Mouse (Mus musculus) ovary, postnatal 14 days (tissue): ENCODE measurements at regions not wholly inside any gene's neighbourhood (a gene's known extent, or its start where the extent isn't known, plus 50 kb on each side); places are given as distances from the start of the nearest gene placed in this dataset.
A peak's percentile ranks its signal among the peaks of the same experiment; 100 is the strongest.

Source experiments
- DNase-seq: peaks from one replicate; pipeline ENCODE4 v3.0.0; 2022; ENCODE audit warnings: low spot score

DNA sequence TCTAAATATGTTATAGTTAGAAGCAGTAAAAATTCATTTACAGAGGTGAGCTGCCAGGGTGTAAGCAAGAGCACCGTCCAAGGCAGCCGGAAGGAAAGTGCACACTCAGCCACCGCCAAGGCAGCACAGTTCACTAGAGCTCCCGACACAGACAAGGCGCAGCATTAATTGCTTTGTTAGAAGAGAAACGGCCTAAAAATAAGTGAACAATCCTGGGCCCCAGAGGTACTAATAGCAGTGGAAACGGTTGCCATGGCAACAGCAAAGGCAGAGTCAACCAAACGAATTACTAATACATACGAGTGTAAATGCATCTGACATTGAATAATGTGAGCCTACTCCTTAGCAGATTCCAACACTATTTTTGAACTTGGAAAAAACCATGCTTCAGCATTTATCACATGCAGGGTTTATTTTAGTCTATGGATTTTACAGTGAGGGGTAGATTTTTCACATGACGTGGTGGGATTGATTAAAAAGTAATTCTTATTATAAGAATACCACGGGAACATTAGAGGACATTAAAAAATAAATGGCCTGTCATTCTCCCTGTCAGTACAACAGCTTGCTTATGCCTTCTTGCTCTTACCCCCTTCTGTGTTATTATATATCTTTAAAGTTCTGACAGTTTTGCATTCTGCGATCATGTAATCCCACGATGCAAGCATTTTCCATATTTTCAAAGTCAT lies 62.5 kb downstream of the Cavin4 start:
- no peak for DNase-seq

DNA sequence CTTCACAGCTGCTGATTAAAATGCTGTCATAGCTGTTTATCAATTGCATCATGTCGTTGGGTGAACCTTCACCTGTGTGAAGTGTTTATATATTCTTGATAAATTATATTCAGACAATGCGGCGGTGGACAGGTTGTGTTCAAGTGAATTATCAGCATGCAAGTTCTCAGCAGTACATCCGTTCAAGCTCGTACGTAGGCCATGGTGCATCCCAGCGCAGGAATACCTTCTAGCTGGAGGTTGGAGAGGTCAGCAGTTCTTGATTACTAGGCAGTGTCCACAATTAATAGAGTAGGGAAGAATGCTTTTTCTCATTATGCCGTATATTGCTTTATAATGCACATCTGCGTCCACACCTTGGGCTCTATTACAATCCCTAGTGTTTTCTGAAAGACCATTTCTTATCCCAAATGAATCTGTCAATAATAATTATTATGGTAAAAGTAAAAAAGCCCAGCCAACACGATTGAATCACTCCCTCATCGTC lies 63.1 kb downstream of the Cavin4 start:
- no peak for DNase-seq

DNA sequence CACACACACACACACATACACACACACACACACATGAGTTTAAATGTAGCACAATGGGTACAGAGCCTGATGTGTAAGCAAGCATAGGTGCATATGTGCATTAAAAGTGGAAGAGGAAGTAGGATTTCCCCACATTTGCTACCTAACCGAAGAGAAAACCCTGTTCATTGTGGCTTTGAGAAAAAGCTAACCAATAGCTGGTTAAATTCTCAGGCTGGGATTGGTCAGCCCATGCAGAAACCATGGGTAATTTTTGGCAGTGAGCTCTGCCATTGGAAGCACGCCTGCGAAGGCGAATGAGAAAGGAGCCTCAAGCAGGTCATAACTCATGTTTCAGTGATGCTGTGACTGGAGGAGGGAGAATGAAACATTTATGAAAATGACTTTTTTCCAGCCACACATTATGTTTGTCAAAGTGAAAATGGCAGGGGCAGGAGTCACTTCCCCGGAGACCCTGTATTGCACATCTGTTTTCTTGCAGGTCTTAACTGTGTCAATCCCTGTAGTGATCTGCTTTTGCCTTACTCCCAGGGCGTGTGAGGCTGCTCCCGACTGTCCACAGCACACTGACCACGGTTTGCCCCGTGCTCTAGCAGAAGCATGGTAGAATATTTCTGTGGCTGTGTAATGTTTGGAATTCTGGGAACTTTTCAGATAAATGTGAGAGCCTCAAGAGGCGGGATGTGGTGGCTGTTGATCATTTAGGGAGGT lies 71.7 kb downstream of the Cavin4 start:
- DNase-seq = peak; percentile 4

DNA sequence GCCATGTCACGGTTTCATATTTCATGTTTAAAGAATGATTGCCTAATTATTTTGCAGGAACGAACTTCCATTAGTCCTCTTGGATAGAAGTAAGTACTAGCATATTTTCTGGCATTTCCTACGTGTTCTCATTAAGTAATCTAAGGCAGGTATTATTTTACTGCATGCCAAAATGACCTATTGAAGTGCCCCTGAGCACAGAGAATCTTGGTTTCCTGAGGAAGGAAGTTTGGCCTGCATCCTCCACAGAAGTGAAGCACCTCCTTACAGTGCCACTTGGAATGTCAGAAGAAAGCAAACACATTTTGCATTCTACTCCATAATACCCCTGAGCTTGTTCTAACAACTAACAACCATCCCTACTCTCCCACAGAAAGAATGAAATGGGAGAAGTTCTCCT lies 82.9 kb downstream of the Cavin4 start:
- DNase-seq = no peak

DNA sequence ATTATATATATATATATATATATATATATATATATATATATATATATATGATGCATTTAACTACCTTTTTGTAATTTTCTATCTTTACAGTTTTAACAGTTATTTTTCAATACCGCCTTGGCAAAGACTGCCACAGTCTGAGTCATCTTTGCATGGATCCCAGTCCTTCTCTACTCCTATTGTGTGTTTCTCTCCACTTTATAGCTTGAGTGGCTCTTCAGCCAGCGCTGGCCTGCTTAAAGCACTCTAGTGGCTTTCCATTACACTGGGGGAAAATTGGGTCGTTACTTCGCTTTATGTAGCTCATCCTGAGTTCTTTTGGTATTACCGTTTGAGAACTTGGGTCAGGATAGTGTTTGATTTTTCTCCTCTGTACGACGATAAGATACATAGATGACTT lies 86.3 kb downstream of the Cavin4 start:
- no peak for DNase-seq

DNA sequence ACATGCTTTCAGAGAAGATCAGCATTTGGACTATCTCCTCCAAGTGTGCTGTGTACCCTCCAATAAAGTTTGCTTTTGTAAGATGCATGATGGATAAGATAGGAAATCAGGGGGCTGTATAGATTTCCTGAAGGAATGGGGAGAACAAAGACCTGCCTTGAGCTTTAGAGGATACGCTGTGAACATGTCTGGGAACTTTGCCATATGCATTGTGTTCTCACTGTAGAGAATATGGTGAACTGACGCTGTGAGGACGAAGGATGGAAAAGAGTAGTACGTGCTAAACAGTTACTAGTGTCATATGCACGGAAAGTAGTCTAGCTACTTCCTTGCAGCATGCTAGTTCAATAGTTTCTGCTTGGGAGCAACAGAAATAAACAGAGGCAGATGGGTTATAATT lies 86.8 kb downstream of the Cavin4 start:
- no peak for DNase-seq

DNA sequence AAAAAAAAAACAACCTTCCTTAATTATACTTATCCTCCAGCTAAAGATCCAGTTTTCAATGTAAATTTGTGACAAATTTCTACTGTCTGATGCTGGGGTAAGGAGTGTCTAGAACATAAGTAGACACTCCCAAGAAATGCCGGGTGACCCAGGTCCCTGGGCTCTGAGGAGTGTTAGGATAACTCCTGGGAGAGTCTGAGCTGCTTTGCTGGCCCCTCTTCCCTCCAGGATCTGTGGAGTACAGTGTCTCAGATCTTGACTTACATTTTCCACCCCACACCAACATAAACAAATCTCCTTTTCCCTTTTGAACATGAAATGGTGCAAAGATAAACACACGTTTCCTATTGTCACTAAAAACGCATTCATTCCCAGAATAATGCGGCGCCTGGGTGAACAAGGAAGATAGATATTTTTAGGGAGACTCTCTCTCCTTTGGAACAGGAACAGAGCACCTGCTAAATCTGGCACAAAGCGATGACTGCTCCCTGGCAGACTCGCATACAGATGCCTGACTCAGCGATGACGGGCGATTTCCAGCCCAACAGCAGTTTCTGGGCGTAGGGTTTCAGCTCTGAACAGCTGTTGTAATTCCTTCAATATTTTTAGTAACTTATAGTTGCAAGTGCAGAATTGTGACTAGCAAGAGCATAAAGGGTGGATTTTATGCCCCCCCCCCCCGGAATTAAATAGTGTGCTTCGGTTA lies 91.3 kb downstream of the Cavin4 start:
- peak; percentile 15 for DNase-seq

DNA sequence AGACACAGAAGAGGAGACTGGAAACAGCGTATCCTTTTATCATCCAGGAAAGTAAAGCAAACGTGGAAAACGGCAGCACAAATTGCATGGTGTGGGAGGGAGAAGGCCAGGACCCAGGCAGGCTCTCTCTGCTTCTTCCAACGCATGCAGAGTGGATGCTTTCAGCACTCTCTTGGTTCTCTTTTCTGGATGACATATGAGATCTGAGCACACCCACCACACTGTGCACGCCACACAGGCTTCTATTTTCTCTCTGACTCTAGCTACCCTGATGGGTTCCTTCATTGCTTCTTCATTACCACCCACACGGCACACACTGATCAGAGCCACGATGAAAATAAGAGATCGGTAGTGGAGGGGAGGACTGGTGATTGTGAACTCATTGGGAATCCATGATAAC lies 97.3 kb downstream of the Cavin4 start:
- no peak for DNase-seq

DNA sequence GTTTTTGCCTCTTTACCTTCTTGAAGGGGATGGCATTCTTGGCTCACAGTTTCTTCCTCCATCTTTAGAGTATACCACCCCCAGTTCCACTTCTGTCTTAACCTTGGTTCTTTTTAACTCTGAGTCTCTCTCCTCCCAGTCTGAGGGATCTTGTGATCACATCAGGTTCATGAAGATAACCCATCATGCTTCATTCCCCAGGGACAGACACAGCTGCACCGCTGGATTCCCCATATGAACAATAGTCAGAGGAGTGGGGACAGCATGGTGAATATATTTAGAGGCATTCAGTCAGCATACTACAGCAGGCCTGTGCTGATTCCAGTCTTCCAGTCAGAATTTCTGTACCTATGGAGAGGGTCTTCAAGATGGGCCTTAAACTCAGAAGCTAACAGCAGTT lies 103.1 kb downstream of the Cavin4 start:
- no peak for DNase-seq

DNA sequence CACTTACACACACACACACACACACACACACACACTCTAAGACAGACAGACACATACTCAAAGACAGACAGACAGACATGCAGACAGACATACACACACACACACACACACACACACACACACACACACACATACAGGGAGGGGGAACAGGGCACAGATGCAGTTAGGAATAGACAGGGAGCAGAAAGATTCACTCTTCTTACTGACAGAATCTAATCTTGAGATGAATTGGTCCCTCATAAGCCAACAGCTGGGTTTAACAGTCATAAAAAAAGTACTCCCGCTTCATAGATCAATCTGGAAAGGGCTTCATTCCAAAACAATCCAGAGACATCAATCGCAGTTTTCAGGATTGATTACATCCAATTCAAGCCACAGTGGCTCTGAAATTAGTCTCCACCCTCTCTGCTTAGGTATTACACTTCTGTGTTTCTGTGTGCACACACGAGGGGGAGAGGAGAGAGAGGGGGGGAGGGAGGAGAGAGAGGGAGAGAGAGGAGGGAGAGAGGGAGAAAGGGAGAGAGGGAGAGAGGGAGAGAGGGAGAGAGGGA lies 107.2 kb downstream of the Cavin4 start:
- DNase-seq = no peak

DNA sequence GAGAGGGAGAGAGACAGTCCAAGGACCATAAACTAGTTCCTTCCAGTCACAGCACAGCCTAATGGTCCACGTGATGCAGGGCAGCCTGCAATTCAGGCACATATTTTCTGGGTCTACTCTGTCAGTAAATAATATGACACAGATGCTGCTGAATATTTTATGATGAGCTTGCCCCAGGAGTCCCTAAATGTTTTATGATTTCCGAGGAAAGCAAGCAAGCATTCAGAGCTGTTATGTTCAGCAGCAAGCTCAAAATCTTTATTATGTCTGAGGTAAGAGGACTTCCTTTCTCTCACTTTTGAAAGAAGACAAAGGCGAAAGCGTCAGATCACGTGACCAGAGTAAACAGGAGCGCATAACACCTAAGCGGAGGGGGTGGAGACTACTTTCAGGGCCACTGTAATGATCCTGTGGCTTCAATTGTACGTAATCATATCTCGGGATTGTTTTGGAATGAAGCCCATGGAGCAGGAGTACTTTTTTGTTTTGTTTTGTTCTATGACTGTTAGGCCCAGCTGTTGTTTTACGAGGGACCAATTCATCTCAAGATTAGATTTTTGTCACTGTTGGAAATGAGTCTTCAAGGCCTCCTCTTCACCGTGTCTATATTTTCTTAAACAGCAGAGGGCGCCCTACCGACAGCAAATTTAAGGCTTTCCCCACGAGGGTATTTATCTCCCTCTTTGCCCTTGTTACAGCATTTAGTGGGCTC lies 107.8 kb downstream of the Cavin4 start:
- DNase-seq = peak; percentile 51

DNA sequence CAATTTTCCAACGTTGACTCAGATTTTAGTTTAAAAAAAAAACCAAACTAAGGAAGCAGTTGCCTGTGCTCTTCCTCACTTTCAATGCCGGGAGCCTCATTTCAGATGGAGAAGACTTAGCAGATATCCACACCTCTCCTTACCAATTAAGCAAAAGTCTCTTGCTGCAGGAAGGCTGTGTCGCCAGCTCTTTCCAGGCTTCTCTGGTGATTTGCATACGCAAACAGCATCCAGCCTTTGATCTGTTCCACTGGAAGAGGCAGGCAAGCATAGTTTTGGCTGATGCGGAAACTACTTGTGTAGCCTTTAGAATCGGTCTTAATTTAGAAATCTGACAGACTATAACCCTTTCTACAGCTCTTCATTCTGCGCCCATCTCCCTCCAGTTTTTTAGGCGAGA lies 108.5 kb downstream of the Cavin4 start:
- DNase-seq = no peak

DNA sequence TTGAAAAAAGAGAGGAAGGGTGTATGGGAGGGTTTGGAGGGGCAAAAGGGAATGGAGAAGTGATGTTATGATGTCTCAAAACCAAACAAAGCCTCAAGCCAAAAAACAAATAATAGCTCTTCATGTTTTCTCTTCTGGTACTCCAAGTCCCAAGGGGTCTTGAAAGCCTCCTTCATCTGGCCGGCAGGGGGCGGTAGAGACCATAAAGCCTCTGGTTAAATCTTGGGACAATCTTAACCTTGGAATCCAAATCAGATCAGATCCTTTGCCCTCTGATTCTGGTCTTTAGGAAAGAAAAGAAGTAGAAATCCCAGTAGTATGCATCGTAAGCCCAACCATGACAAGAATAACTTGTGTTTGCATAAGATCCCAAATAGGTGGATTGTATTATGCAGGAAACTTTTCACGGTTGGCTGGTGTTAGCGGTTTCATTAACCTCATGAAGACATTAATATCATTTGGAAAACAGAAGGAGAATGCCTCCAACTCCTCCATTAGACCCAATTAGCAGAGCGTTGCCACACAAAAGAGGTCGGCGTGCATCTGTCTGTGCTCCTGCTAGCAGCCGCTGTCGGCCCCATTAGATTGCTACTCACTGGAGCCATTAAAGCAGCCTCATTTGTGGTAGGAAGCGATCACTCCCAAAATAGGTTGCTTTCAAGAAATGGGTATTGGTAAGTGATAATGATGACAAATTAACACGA lies 116.0 kb downstream of the Cavin4 start:
- DNase-seq = peak; percentile 54

DNA sequence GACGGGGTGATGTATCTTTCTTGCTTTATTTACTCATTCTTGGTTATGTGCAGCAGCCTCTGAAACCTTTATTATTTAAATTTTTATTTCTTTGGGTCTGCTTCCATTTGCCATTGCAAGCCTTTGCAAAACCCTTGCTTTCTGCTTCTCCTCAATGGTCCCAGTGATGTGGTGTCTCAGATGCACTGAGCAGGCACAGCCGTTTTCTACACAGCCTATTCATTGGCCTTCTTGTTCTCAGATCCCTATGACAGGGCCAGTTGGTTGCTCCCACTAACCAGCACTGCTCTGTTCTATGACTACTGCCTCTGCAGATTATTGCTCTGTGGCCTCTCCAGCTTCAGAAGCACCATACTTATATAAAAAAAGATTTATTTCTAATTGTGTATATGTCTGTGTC lies 116.6 kb downstream of the Cavin4 start:
- no peak for DNase-seq

DNA sequence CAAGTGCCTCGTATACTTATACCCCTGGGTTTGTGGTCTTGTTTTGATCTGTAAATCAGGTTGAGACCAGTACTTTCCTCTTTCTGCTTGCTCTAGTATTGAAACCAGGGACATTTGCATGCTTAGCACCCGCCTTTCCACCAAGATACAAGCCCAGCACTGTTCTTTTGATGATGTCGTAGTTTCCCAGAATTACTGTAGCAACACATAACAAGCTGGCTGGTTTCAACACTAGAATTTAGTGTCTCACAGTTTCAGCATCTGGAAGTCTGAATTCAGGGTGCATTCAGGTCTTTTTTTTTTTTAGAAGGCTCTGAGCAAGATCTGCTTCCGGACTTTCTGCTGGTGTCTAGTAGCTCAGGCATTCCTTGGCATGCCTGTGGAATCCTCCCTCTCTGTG lies 117.8 kb downstream of the Cavin4 start:
- no peak for DNase-seq

DNA sequence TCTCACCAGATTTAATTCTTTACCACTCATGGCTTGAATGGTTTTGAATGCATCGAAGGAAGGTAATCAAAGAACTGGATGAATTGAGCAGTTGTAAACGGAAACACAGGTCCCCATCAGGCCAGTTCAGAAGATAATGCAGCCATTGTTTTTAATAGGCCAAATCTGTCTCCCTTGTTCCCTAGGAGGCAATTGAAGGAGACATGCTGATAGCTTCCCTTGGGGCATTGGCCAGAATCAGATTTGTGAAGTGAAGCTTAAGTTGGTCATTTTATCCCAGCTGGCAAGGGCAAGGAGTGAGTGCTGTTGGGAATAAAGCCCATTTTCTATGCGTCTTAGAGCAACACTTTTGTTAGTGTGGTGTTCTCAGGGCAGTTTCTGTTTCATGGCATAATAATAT lies 119.4 kb downstream of the Cavin4 start:
- DNase-seq = no peak

DNA sequence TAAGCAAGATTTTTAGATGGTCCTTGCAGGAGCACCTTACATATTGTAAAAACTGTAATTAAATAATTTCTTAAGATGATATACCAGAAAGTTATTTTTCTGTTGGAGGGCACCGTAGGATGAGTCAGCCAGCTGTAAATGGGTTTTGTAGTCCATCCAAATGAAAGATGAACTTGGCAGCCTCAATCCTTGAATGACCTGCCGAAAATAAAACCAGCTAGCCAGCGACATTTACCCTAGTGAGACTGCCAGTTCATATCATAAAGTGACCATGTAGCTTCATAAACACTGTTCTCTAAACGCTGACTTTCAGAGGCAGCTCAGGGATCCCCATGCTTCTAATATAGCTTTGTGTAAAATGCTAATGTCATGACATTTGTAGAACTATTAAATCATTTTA lies 127.8 kb downstream of the Cavin4 start:
- no peak for DNase-seq

DNA sequence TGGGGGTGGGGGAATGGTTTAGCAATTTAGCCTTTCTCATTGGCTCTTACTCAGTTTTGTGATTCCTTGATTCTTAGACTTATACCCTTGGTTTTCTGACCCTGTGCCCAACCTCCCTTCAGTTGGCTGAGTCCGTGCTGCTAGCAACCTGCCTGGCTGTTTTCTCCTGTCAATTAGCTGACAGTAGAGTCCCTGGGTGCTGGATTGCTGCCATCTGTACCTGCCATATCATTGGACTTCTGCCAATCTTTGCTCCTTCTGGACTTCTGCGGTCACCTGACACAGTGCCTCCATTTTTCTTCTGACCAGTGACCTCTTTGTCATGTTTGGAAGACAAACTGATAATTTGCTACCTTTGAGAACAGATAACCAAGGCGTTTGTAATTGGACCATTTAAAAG lies 140.5 kb downstream of the Cavin4 start:
- DNase-seq = no peak

DNA sequence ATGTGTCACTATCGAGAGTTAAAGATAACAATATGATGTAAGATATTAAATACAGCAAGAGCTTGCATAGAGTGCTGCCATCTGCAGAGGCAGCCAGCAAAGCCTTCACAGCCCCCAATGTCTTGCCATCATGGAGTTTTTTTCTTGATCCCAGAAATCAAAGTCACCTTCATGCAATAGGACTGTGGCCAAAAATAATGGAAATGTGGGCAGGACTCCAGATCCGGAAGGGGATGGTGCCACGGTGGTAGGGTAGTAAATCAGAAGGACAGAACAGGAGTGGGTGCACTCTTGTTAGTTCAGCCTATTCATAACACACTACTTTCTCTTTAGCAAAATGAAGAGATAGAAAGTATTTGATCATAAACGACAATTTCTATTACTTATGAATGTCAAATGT lies 145.3 kb downstream of the Cavin4 start:
- no peak for DNase-seq

DNA sequence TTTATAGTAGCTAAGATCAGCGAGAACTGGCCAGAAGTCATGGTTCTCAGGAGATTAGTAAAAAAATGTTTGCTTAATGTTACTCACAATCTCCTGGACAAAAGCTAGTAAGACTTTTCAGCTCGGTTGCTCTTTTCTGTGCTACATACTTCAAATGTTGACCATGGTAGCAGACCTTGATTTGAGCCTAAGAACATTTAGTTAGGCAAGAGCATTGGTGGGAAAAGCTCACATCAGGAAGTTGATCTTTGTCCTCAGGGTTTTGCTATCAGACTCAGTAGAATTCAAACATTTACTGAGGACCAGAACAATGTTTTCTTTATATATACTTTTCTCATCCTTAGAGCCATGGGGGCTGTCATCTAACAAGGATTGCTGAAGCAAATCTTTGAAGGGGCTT lies 170.4 kb downstream of the Cavin4 start:
- DNase-seq = no peak

DNA sequence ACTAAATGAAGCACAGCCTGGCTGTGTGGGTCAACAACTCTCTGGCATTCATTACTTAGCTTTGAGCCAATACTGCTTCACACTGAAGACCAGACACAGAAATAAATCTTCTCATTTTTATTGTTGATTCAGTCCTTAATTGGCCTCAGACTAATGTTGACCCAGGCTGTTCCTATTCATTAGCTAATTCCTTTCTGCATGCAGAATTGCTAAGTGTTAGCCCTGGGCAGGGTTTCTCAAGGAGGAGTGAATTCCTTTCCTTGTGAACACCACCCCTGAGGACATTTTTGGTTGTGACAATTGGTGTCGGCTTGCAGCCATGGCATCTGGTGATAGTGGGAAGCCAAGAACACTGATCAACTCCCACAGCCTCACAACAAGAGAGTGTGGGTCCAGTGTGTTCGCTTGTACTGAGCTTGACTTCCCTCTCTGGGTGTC lies 179.5 kb downstream of the Cavin4 start:
- peak; percentile 22 for DNase-seq

DNA sequence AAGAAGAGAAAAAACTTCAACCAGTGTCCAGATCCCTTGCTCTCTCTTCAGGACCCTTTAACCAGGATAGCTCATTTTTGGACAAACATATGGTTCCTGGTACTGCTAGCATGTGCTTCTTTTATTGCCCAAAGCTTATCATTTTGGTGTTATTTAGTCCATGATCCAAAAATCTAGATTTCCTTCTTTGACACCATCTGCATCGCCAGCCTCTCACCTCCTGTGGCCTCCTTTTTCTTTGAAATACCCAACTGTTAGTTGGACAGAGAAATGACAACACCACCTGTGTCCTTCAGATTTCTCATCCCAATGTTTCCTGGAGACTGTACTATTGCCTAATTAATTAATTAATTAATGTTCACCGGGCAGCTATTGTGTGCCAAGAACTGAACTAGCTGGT lies 188.0 kb upstream of the Plppr1 start:
- DNase-seq = no peak
